Mouse (Mus musculus) hindbrain, embryonic 15.5 days (tissue): ENCODE data around the gene Gm45713. TPM values are rescaled to one million over a fixed set of nuclear protein-coding genes. Genes with fewer than 3 reads are reported as not detected.

Experiments used
- ATAC-seq: fragments of 200-750 bp; cut with Nextera tagmentation; 2 replicates; pipeline ENCODE4 v1.8.0; 2017; ENCODE audit warnings: low read depth, moderate number of reproducible peaks, moderate TSS enrichment; ENCODE audit not compliant: low FRiP score
- H3K27ac ChIP-seq: fragments of 300-500 bp; sonication (generic); replicated peaks from 2 replicates; pipeline ENCODE4 v1.5.1; 2015; ENCODE audit warnings: mild to moderate bottlenecking, inconsistent platforms
- H3K27me3 ChIP-seq: fragments of 300-500 bp; sonication (generic); 2 replicates; pipeline ENCODE4 v1.6.1; 2015; ENCODE audit warnings: control low read depth, inconsistent platforms
- H3K36me3 ChIP-seq: fragments of 300-500 bp; sonication (generic); 2 replicates; pipeline ENCODE4 v1.6.1; 2015; ENCODE audit warnings: control low read depth, inconsistent platforms
- H3K4me1 ChIP-seq: fragments of 300-500 bp; sonication (generic); replicated peaks from 2 replicates; pipeline ENCODE4 v1.6.1; 2015; ENCODE audit warnings: control low read depth, inconsistent platforms
- H3K4me2 ChIP-seq: fragments of 300-500 bp; sonication (generic); 2 replicates; pipeline ENCODE4 v1.6.1; 2015; ENCODE audit warnings: moderate library complexity, mild to moderate bottlenecking, inconsistent platforms
- H3K4me3 ChIP-seq: fragments of 300-500 bp; sonication (generic); 2 replicates; pipeline ENCODE4 v1.5.1; 2015; ENCODE audit warnings: mild to moderate bottlenecking, inconsistent platforms
- H3K9ac ChIP-seq: fragments of 300-500 bp; sonication (generic); 2 replicates; pipeline ENCODE4 v1.6.1; 2015; ENCODE audit warnings: inconsistent platforms
- H3K9me3 ChIP-seq: fragments of 300-500 bp; sonication (generic); 2 replicates; pipeline ENCODE4 v1.6.1; 2016; ENCODE audit warnings: control low read depth, inconsistent platforms
- WGBS: fragments of 180-500 bp; shearing (Covaris S2); methylation state at CpG from one replicate; pipeline ENCODE4 v1.1.7; 2015; 5-methylcytosine and 5-hydroxymethylcytosine counted together
- polyA plus RNA-seq: library from polyadenylated mRNA; unstranded; fragments of >200 nt; fragmentation: Nextera tagmentation; extraction: Ambion mirVana; gene quantifications from 2 replicates; pipeline ENCODE4 v1.2.1, GENCODE M21; 2015

Gm45713 gene
- polyA plus RNA-seq, 1 experiment from 2014 or later, result not detected

DNA sequence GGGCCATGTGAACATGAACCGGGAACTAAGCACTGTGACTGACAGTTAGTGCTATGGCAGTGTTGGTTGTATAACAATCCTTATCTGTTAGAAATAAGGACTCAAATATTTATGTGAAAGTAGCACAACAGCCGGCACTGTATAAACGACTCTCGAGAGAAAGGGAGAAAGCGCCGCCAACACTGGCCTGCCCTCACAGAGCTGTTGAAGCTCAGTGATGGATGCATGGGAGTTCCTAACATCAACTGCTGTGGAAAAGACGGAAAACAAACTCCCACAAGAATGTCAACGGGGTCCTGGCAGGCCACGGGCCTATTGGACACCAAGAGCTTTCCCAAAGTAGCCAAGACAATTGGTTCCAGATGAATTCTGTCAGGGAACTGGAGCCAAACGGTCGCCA is 15.3 kb upstream of the Gm45713 start:
- no peak overlapping the region for H3K9ac ChIP-seq
- H3K4me2 ChIP-seq, result no peak overlapping the region
- peaks cover 18% of the 10 kb centered on the region for H3K4me1 ChIP-seq
- H3K9me3 ChIP-seq, result no peaks in the 10 kb centered on the region
- peak overlapping the region; percentile 15; the same call in 1 of the 2 replicates for H3K27ac ChIP-seq
- H3K36me3 ChIP-seq, result no peaks in the 10 kb centered on the region
- no peak for ATAC-seq
- no peaks in the 10 kb centered on the region for H3K27me3 ChIP-seq
- no peak overlapping the region for H3K4me3 ChIP-seq
- 59% methylated on average over 11 of the region's 11 CpGs for WGBS

DNA sequence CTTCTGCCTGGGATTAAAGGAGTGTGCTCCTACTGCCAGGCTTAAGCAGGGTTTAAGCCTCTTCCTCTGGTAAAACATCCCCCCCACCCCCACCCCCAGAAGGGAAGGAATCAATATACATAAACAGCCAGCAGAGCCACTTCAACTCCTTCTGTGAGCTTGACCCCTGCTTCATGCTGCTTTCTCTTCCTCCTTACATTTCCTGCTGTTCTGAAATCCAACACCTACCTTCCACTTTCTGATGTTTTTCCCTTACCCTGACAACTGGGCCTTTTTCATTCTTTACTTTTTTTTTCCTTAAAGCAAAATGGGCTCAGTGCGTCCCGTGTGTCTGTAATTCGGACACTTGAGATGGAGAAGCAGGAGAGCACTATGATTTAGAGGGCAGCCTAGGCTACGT is 14.3 kb upstream of the Gm45713 start:
- peaks cover 12% of the 10 kb centered on the region for H3K4me1 ChIP-seq
- H3K27me3 ChIP-seq, result no peaks in the 10 kb centered on the region
- no peak overlapping the region for H3K4me2 ChIP-seq
- H3K9ac ChIP-seq, result no peak overlapping the region
- no peak for ATAC-seq
- no peaks in the 10 kb centered on the region for H3K36me3 ChIP-seq
- H3K4me3 ChIP-seq, result no peak overlapping the region
- WGBS, result 74% methylated on average over 4 of the region's 4 CpGs
- no peak overlapping the region for H3K27ac ChIP-seq
- no peaks in the 10 kb centered on the region for H3K9me3 ChIP-seq

DNA sequence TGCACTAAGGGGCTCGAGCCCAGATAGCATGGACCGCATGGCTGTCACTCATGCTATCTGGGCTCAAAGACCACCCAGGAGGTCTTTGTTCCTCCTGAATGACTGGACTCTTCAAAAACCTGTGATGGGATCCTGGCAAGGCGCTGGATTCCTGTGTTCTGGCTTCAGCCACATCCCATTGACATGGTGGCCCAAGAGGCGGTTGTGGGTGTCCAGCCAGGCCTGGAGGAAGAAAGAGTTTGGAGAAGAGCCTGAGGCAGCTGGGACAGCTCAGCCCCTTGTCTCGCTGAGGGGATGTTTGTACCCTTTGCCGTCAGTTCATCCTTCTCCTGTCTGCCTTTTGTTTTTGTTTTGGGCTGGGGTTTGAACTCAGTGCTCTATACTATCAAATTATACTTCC is 13.5 kb upstream of the Gm45713 start:
- Histone ChIP-seq H3K4me2 (no peak overlapping the region), H3K9me3 (no peaks in the 10 kb centered on the region), H3K27me3 (no peaks in the 10 kb centered on the region), H3K9ac (no peak overlapping the region), H3K4me1 (peaks cover 7% of the 10 kb centered on the region), H3K4me3 (no peak overlapping the region), H3K36me3 (0 out of 2 replicates have a peak, but pooled peaks cover 2% of the 10 kb centered on the region), H3K27ac (no peak overlapping the region)
- WGBS, result 27% methylated on average over 6 of the region's 6 CpGs
- ATAC-seq, result no peak

DNA sequence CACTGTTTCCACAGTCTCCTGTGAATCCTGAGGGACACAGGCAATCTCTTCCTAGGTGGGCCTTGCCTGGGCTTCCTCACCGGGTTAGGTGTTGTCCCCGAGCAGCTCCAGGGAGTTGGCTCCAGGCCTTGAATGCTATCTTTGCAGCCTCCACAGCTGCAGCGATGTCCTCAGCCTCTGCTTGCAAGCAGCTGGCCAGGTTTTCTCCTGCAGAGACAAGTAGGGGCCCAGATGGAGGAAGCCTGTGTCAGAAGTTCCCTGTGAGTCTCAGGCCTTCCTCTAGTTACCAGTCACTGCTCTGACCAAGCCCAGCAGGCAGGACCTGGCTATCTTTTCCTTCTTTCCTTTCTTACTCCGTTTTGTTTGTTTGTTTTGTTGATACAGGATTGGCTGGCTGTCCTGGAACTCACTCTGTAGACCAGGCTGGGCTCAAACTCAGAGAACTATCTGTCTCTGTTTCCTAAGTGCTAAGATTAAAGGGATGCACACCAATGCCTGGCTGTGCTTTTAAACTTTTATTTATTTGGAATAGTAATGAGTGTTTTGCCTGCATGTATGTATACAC is 12.6 kb upstream of the Gm45713 start:
- Histone ChIP-seq H3K36me3 (0 out of 2 replicates have a peak, but pooled peaks cover 2% of the 10 kb centered on the region), H3K9ac (no peak overlapping the region), H3K4me2 (no peak overlapping the region), H3K4me3 (no peak overlapping the region), H3K9me3 (no peaks in the 10 kb centered on the region), H3K4me1 (peaks cover 4% of the 10 kb centered on the region), H3K27ac (no peak overlapping the region), H3K27me3 (no peaks in the 10 kb centered on the region)
- ATAC-seq, result no peak
- WGBS, result 73% methylated on average over 4 of the region's 4 CpGs

DNA sequence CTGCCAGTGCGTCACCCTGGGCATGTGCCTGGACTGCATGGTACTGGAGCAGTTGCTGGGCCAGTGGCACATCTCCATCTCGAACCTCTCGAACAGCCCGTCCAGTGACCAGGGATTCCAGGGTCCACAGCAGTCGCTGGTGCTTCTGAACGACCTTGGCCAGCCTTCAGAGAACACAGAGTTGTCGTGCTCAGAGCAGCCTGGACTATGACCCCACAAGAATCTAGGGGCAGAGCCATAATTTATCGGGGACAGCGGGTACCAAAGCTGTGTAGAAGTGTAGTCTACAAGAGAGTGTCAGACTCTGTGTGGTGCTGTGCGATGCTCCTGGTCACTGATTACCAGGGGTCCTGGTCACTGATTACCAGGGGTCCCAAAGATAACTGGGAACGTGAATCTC is 11.9 kb upstream of the Gm45713 start:
- no peak overlapping the region for H3K4me2 ChIP-seq
- H3K27ac ChIP-seq, result no peak overlapping the region
- H3K36me3 ChIP-seq, result 0 out of 2 replicates have a peak, but pooled peaks cover 2% of the 10 kb centered on the region
- ATAC-seq, result no peak
- H3K9ac ChIP-seq, result no peak overlapping the region
- no peaks in the 10 kb centered on the region for H3K27me3 ChIP-seq
- H3K4me3 ChIP-seq, result no peak overlapping the region
- no peaks in the 10 kb centered on the region for H3K4me1 ChIP-seq
- WGBS, result 85% methylated on average over 11 of the region's 11 CpGs
- no peaks in the 10 kb centered on the region for H3K9me3 ChIP-seq

DNA sequence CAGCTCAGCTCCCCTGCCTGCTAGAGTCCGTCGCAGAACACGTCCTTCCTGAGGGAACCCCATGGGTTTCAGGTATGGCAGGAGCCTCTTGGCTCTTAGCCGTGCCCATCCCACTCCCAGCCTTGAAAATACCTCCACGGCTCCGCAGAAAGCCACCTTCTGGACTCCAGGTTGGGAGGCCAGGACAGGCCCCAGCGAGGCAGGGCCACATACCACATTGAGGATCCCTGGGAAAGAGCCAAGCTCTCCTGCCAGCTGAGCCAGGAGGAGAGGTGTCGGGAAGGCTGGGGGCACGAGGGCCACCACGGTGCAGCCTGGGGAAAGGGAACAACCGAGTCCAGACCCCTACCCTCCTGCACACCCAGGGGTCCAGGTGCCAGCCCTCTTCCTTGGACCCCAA is 11.2 kb upstream of the Gm45713 start:
- no peak overlapping the region for H3K4me3 ChIP-seq
- 0 out of 2 replicates have a peak, but pooled peaks cover 2% of the 10 kb centered on the region for H3K36me3 ChIP-seq
- H3K27me3 ChIP-seq, result no peaks in the 10 kb centered on the region
- H3K9ac ChIP-seq, result no peak overlapping the region
- H3K4me1 ChIP-seq, result no peaks in the 10 kb centered on the region
- no peak overlapping the region for H3K27ac ChIP-seq
- H3K9me3 ChIP-seq, result no peaks in the 10 kb centered on the region
- ATAC-seq, result no peak
- H3K4me2 ChIP-seq, result no peak overlapping the region
- 93% methylated on average over 11 of the region's 11 CpGs for WGBS

DNA sequence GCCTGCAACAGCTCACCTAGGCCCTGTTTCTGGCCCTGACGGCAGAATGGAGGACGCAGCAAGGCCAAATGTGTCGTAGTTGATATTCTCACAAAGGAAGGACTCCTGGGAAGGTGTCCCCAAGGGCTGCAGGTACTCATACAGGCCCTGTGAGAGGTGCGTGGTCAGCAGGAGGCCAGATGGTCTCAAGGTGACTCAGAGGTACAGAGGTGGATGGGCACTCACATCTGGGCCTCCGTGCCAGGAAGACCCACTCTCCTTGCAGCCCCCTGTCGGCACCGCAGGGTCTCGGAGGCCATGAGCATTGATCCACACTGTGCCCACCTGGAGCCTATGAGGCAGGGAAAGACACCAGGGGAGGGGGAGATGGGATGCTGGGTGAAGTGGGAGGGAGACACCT is 9.4 kb upstream of the Gm45713 start:
- ATAC-seq, result no peak
- Histone ChIP-seq H3K9me3 (no peaks in the 10 kb centered on the region), H3K27me3 (no peaks in the 10 kb centered on the region), H3K4me3 (no peak overlapping the region), H3K27ac (no peak overlapping the region), H3K4me1 (no peaks in the 10 kb centered on the region), H3K9ac (no peak overlapping the region), H3K36me3 (0 out of 2 replicates have a peak, but pooled peaks cover 2% of the 10 kb centered on the region), H3K4me2 (no peak overlapping the region)
- WGBS, result 95% methylated on average over 8 of the region's 8 CpGs

DNA sequence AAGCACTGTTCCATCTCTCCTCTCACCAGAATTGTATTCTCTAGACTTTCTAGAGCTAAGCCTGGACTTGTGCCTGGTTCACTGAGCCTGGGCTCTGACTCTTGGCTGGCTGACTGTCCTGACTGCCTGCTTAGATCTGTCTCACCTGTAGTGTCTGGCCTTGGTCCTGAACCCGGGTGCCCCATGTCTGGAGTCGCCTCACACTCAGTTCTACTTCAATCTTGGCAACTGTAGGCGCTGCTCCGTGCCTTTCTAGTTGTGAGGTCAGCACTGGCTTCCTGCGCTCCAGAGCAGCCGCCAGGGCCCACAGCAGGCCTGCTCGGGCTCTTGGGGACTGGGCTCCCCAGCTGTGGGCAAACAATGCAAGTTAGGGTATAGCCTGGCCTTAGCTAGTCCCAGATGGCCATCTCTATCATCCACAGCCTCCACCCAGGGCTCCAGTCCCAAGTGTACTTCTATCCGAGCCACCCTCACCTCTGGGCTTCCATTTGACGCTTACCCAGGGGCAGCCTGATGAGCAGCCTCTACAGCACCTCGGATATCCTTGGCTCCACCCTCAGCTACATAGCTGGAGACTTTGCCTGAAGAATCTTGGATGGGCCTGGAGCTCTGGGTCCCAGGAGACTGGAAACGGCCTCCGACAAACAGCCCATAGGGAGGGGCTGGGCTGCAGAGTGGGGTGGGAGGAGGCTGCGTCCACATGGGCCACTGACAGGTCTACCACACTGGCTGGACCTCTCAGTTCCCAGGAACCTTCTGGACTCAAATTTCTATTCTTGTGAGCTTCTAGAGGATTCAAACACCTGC is 8.5 kb upstream of the Gm45713 start:
- no peak for ATAC-seq
- 87% methylated on average over 13 of the region's 13 CpGs for WGBS
- H3K9ac ChIP-seq, result no peak overlapping the region

DNA sequence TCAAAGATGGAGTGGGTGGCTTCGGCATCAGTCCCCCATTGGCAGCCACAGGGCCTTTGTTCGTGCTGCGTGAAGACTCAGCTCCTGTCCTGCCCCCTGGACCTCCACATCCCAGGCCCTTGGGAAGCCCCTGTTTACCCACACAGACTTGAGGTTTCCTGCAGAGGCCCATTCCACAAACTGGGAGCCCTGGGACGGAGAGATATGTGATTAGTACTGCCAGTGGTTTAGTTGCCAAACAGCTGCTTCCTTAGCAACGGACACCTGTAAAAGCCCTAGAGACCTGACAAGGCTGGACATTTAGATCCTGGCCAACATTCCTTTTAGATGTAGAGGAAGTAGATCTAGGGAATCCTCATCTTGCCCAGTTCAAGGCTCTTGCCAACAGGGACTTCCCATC is 5.9 kb upstream of the Gm45713 start:
- H3K9me3 ChIP-seq, result no peaks in the 10 kb centered on the region
- H3K4me1 ChIP-seq, result no peaks in the 10 kb centered on the region
- ATAC-seq, result no peak
- H3K9ac ChIP-seq, result no peak overlapping the region
- 90% methylated on average over 5 of the region's 5 CpGs for WGBS
- no peak overlapping the region for H3K4me2 ChIP-seq
- 0 out of 2 replicates have a peak, but pooled peaks cover 2% of the 10 kb centered on the region for H3K36me3 ChIP-seq
- H3K4me3 ChIP-seq, result no peak overlapping the region
- peaks cover 6% of the 10 kb centered on the region; the same call in 1 of the 2 replicates for H3K27me3 ChIP-seq
- no peak overlapping the region for H3K27ac ChIP-seq

More for the DNA sequence above, 8.5 kb upstream of the Gm45713 start:
- H3K27ac ChIP-seq, result no peak overlapping the region
- H3K4me3 ChIP-seq, result no peak overlapping the region
- H3K27me3 ChIP-seq, result no peaks in the 10 kb centered on the region
- no peaks in the 10 kb centered on the region for H3K4me1 ChIP-seq
- no peak overlapping the region for H3K4me2 ChIP-seq
- H3K9me3 ChIP-seq, result no peaks in the 10 kb centered on the region
- H3K36me3 ChIP-seq, result 0 out of 2 replicates have a peak, but pooled peaks cover 2% of the 10 kb centered on the region

DNA sequence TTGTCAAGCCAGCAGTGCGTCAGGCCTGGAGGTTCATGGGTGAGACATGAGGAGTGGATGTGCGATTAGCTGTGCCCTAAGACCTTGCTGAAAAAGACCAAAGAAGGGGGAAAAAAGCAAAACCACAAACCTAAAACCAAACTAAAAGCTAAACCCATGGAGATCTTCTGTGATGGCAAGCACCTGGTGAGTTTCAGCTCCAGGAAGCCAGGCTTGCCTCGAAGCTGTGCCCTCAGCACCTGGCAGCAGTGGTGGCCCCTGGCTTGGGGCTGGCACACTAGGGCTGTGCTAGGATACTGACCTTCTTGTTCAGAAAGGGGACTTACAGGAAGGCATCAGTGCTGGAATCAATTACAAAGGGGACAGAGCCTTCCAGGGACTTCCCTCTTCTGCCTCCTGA is 5.3 kb upstream of the Gm45713 start:
- H3K27me3 ChIP-seq, result peaks cover 6% of the 10 kb centered on the region; the same call in 1 of the 2 replicates

DNA sequence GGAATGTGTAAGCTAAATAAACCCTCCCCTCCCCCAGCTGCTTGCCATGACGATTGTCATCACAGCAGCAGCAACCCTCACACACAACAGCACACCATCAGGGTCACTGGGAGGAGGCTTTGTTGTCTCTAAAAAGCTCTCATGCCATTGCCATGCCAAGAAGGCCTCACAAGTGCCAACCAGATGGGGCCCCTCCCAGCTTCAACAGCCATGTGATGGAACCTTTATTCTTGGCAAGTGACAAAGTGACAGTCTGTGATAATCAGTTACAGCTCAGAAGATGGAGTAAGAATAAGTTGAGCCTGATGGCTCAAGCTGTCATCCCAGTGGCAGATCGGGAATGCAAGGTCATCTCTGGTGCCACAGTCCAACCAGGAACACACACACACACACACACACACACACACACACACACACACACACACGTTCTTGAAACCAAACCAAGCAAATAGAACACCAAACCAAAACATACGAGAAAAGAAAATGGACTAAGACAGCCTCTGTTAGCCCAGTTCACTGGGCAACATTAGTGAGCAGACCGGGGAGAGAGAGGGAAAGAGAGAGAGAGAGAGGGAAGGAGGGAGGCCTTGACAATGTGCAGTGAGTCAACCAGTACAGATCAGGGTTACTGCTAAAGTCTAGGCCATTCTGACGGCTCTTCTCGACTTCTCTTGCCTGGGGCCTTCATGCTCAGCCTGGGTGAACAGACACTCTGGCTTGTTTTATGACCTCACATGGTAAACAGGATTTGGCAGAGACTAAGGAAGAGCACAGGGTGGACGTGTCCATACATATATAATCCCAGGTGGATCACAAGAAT is 4.1 kb upstream of the Gm45713 start:
- Histone ChIP-seq H3K4me3 (no peak overlapping the region), H3K36me3 (0 out of 2 replicates have a peak, but pooled peaks cover 2% of the 10 kb centered on the region), H3K27ac (no peak overlapping the region), H3K27me3 (peaks cover 6% of the 10 kb centered on the region; the same call in 1 of the 2 replicates), H3K9me3 (no peaks in the 10 kb centered on the region), H3K9ac (no peak overlapping the region), H3K4me2 (no peak overlapping the region), H3K4me1 (peaks cover 9% of the 10 kb centered on the region)
- no peak for ATAC-seq
- WGBS, result 90% methylated on average over 8 of the region's 8 CpGs

More for the DNA sequence above, 5.3 kb upstream of the Gm45713 start:
- ATAC-seq, result no peak
- H3K4me1 ChIP-seq, result peaks cover 2% of the 10 kb centered on the region; the same call in 1 of the 2 replicates
- WGBS, result 79% methylated on average over 3 of the region's 3 CpGs
- H3K4me2 ChIP-seq, result no peak overlapping the region
- H3K9ac ChIP-seq, result no peak overlapping the region
- no peaks in the 10 kb centered on the region for H3K9me3 ChIP-seq
- no peak overlapping the region for H3K4me3 ChIP-seq
- H3K36me3 ChIP-seq, result 0 out of 2 replicates have a peak, but pooled peaks cover 2% of the 10 kb centered on the region
- H3K27ac ChIP-seq, result no peak overlapping the region

DNA sequence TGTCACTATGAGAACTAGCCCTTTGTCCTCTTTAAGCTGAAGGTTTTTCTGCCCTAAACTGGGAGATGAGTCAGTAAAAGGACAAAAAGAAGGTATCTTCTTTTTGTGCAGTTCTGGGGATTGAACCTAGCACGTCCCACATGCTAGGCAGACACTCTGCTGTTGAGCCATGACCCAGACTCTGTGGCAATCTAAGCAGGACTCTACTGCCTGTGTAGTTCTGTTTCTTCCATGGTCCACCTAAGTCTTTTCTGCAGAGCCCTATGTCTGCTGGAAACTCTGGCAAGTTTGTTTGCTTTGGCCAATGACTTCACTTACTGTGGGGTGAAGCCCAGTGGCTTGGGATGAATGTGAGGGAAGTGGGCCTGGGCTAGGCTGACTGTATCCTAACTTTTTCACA is 2.4 kb upstream of the Gm45713 start:
- H3K4me2 ChIP-seq, result no peak overlapping the region
- H3K9ac ChIP-seq, result no peak overlapping the region
- no peak for ATAC-seq
- H3K27ac ChIP-seq, result no peak overlapping the region
- no peaks in the 10 kb centered on the region for H3K9me3 ChIP-seq
- no peak overlapping the region for H3K4me3 ChIP-seq
- H3K27me3 ChIP-seq, result peaks cover 9% of the 10 kb centered on the region; the same call in 1 of the 2 replicates
- no peaks in the 10 kb centered on the region for H3K36me3 ChIP-seq
- 68% methylated on average over 1 of the region's 1 CpGs for WGBS
- H3K4me1 ChIP-seq, result peaks cover 9% of the 10 kb centered on the region
